Mouse (Mus musculus) liver, embryonic 14.5 days (tissue): Measurements from ENCODE around the gene Hist1h3f.

Source experiments
- CTCF ChIP-seq: IDR thresholded peaks from 2 replicates; pipeline ENCODE4 v1.5.1; 2016; ENCODE audit warnings: antibody characterized with exemption, low read depth, control low read depth
- EP300 ChIP-seq: IDR thresholded peaks from 2 replicates; pipeline ENCODE4 v1.6.1; 2016; ENCODE audit warnings: antibody characterized with exemption, low read depth

GRCm38 (mm10) chr13:23518295-23518603 is 25.6 kb upstream of the Hist1h3f start:
- no peak for TF ChIP-seq CTCF
- no peak for TF ChIP-seq EP300
